Mouse (Mus musculus) retina, postnatal 1 day (tissue): Measurements from ENCODE around the gene Dhcr24.

Experiments
- DNase-seq: peaks from one replicate; pipeline ENCODE4 v3.0.0-alpha.2; 2012

The Dhcr24 gene

GRCm38 (mm10) chr4:106613105-106613504, 52.3 kb downstream of the Dhcr24 start:
- DNase-seq = no peak

- no peak for DNase-seq
Measured at GRCm38 (mm10) chr4:106613560-106613959, 52.7 kb downstream of the Dhcr24 start.

DNA sequence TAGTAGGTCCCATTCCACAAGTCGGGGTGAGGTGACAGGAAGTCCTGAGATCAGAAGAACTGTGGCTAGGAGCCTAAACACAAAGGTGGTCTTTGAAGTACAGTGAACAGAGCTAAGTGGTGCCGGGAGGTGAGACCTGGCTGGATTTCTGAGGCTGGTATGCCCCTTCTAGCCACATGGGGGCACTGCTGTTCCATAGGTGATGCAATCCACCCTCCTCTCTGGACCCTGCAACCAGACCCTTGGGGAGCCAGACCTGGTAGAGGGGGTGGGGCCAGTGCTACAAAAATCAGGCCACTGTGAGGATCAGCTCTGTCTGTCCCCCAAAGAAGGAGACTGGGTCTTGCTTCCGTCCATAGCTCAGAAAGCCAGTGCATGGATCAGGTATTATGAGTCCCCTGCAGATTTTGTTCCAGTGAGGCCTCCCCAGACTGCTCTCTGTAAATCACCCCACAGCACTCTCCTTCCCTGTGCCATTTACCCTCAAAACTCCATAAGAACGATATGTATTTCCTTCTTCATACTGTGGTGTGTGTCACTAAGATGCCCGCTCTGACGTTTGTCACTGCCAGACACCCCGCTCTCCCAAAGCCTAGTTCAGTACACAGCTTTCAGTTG, 53.5 kb downstream of the Dhcr24 start:
- peak; percentile 85 for DNase-seq

DNA sequence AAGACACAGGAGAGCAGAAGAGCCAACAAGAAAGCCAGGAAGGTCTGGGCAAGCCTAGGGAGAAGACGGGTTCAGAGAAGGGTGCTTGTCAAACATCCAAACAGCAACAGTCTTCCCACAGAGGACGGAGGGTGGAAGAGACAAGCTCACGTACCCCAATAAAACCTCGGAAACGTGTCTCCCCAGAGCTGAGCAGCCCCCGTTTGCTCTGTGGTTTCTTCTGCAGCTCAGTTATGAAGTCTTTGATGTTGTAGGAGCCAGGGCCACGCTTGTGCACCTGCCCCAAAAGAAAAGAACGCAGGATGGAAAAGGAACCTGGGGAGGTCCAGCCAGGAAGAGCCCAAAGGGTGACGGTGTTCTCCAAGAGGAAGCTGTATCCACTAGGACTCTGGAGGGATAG, 54.0 kb downstream of the Dhcr24 start:
- DNase-seq = no peak

DNA sequence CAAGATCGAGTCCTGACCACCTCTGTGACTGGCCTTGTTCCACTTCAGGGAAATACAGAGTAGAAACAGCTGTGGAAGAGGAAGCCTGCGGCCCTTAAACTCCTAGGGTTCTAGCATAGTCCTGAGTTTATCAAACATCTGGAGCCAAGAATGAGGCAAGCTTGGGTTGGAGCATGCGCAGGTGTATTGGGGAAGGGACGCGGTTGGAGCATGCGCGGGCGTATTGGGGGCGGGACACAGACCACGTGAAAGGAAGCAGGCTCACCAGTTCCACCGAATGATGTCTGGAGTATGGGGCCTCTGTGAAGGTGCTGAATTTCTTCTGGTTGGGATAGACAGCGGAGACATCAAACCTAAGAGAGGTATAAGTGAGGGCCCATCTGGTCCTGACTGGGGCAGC, 54.8 kb downstream of the Dhcr24 start:
- DNase-seq = no peak

GRCm38 (mm10) chr4:106617056-106617455, 56.2 kb downstream of the Dhcr24 start, which contains the start of gene Lexm:
Gene Lexm (minus strand): TSS chr4:106617241.
- DNase-seq = peak; percentile 44

- DNase-seq = no peak
Measured at GRCm38 (mm10) chr4:106618898-106619297, 58.1 kb downstream of the Dhcr24 start.

DNA sequence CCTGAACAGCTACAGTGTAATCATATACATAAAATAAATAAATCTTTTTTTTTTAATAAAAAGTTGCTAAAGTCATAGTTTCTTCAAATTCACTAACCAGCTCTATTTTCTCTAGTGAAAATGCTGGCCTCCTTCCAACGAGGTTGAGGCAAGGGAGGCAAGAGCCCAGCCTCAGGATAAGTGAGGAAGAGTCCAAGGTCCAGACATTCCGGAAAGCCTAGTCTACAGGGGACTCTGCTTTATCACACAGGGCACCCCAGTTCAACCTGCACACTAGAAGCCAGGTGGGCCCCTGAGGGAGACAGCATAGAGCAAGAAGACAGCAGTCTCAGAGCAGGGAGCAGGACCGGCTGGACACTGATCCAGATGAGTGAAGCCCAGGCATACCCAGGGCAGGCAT, 60.6 kb downstream of the Dhcr24 start:
- DNase-seq = no peak

- DNase-seq = no peak
Measured at GRCm38 (mm10) chr4:106622030-106622493, 61.2 kb downstream of the Dhcr24 start, which contains the start of gene Ttc22. Gene Ttc22 (plus strand): TSS chr4:106622432.

DNA sequence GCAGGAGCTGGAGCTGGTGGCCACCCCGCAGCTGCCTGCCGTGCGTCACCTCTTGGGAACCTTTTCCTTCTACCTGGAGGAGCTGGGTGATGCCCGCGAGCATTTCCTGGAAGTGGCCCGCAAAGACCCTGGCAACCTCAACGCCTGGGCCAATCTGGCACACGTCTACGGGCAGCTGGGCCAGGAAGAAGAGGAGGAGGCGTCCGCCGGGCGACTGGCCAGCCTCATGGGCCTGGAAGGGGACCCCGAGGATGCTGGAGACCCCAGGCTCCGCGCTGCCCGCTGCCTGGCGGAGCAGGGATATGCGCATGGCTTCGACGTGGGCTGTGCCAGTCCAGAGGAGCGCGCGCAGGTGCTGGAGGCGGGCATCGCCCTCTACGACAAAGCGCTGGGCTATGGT, 61.9 kb downstream of the Dhcr24 start:
- no peak for DNase-seq

DNA sequence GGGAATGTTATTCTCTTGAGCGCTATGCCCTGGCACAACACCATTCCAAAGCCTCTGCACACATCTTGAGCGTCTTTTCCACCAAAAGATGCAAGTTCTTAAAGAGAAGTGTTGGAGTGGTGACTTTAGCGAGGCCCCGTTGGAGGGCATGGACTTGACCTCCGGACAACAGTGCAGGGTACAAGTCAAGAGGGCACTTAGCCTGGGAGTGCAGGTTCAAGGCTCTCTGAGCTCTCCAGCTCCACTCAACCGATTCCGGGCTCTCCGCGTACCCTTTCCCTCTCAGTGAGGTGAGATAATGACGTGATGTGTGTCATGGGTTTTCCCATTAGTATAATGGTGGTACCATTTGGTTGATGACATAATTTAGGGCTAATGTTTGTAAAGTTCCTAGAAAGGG, 63.4 kb downstream of the Dhcr24 start:
- DNase-seq = no peak

DNA sequence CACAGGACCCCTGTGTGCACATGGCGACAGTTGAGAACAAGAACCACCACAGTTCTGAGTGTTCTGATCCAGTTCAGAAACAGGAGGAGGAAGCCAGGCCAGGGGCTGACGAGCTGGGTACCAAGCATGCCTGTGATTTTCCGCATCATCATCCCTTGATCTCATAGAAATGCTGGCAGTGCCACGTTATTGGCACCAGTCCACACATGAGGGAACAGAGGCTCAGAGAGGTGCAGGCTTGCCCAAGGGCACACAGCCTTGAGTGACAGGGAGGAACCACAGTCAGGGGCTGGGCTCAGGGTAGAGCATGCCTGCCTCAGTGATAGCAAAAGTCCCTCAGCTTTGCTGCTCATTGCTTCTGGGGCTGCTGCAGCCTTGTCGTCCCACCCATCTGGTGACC, 67.0 kb downstream of the Dhcr24 start:
- no peak for DNase-seq

GRCm38 (mm10) chr4:106628650-106629360, 68.0 kb downstream of the Dhcr24 start:
- DNase-seq = no peak

DNA sequence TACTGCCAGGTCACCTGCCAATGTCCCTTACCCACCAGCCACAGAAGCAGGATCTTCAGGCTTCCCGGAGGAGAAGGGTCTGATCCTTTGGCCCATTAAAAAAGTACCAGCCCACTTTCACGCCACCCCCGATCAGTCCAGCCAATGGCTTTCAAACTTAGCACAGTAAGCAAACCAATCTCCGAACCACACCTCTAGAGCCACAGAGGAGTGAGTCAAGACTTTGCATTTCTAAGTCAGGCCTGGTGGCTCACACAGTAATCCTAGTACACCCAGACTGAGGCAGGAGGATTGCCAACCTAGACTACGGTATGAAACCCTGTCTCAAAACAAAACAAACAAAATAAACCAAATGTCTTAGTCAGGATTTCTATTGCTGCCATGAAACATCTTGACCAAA, 68.5 kb downstream of the Dhcr24 start:
- no peak for DNase-seq

DNA sequence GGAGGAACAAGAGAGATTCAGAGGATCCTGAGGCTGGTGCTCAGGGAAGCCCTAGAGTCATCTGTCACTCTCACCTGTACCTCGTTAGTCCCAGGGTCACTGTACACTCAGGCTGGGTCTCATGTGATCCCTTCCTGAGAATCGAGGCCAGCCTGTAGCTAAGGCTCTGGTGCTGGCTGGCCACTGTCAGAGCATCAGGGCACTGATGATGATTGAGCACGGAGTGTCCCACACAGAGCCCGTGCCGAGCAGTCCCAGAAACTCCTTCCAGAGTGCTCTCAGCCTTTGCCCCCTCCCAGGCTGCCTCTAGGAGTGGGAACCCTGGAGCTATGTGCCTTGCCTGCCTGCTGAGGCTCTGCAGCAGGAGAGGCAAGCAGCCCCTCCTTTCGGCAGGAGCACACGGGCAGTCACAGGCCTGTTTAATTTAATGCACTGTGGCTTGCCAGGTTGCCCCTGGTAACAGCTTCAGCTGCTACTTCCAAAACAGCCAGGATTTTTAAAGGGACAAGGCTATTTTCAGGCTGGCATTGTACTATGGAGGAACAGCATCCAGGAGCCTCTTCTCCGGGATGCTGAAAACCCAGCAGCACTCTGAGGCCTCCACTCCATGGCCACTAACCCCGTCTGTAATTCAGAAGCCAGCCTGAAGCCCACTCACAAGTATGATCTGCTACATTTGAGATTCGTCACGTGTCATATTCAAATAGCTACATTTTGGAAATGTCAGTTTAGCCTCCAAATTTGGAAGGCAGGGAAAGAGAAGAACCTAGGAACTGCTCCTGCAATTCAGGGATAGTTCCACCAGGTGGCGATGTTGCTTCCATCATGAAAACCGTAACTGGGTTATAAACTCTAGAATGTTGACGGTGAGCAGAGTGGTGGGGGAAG, 69.7 kb downstream of the Dhcr24 start:
- peak; percentile 72 for DNase-seq

- DNase-seq = no peak
Measured at GRCm38 (mm10) chr4:106632313-106632712, 71.5 kb downstream of the Dhcr24 start.

- no peak for DNase-seq
Measured at GRCm38 (mm10) chr4:106633281-106634085, 72.6 kb downstream of the Dhcr24 start.

DNA sequence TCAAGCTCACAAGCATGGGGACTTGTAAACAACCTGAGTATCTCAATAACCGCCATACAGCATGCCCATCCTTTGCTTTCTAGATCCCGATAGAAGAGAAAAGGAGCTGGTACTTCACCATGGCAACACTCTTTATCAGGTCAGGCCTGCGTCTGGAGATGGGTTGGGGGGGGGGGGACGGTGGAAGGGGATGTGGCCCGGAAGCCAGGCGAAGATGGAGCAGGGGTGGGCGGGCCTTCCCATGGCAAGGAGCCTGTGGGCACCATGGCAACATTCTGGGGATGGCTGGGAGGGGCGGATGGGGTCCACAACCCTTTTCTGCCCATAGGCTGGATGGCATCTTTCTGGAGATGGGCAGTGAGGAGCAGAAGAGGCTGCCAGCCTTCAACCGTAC, 73.2 kb downstream of the Dhcr24 start:
- no peak for DNase-seq
